Mouse (Mus musculus): ENCODE measurements around the gene Scd2.
A peak's percentile ranks its signal among the peaks of the same experiment; 100 is the strongest.
"Not testable (repeated sequence)": the region's sequence is repeated elsewhere in the genome, so short reads cannot be mapped to it uniquely, and the experiment has no call there.

Scd2 gene

GRCm38 (mm10) chr19:44314871-44315414, 21.5 kb downstream of the Scd2 start:
- no peak for DNase-seq

GRCm38 (mm10) chr19:44316752-44317315, 23.4 kb downstream of the Scd2 start:
- DNase-seq = no peak

- DNase-seq = no peak
Measured at GRCm38 (mm10) chr19:44317391-44317790, 23.9 kb downstream of the Scd2 start.

- no peak for DNase-seq
Measured at GRCm38 (mm10) chr19:44318545-44318944, 25.1 kb downstream of the Scd2 start.

- no peak for DNase-seq
Measured at GRCm38 (mm10) chr19:44320316-44320715, 26.8 kb downstream of the Scd2 start.

- DNase-seq = no peak
Measured at GRCm38 (mm10) chr19:44321201-44321600, 27.7 kb downstream of the Scd2 start.

- DNase-seq = no peak
Measured at GRCm38 (mm10) chr19:44321631-44322030, 28.2 kb downstream of the Scd2 start.

- no peak for DNase-seq
Measured at GRCm38 (mm10) chr19:44329566-44329965, 36.1 kb downstream of the Scd2 start.

GRCm38 (mm10) chr19:44331128-44331527, 37.7 kb downstream of the Scd2 start:
- not testable (repeated sequence) for DNase-seq

GRCm38 (mm10) chr19:44331911-44332310, 38.4 kb downstream of the Scd2 start:
- no peak for DNase-seq

- peak; percentile 88 for DNase-seq
Measured at GRCm38 (mm10) chr19:44332326-44332725, 38.9 kb downstream of the Scd2 start.

GRCm38 (mm10) chr19:44332833-44333623, 39.6 kb downstream of the Scd2 start, which contains the start of gene Scd4:
Gene Scd4 (plus strand): TSS chr19:44333092.
- peak; percentile 69 for DNase-seq

- no peak for DNase-seq
Measured at GRCm38 (mm10) chr19:44333991-44334390, 40.5 kb downstream of the Scd2 start.

GRCm38 (mm10) chr19:44335876-44336662, 42.6 kb downstream of the Scd2 start:
- peak; percentile 52 for DNase-seq

GRCm38 (mm10) chr19:44349689-44350088, 56.2 kb downstream of the Scd2 start:
- DNase-seq = no peak

GRCm38 (mm10) chr19:44351756-44352155, 58.3 kb downstream of the Scd2 start:
- DNase-seq = no peak
